Mouse (Mus musculus): ENCODE data around the gene Bcam.

Bcam gene

DNA sequence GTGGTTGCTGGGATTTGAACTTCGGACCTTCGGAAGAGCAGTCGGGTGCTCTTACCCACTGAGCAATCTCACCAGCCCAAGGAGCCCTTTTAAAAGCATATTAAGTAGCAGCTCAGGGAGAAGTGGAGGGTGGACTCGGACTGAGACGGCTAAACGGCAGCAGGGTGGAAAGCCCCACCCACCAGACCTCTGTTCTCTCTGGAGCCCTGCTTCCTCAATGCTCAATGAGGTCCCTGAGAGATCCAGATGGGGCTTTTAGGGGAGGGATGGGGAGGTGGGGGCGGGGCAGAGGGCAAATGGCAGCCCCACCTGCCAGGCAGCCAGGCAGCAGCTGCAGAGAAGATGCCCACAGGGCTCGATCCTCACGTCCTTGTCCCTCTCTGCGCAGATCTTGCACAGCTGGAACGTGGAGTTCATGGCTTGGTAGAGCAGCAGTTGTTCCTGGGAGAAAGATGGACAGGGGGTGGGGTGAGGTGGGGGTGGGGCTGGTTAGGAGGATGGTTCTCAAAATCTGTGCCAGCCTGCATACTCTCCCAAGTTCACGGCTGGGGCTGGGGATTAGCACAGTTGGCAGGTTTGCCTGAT lies 15.2 kb upstream of the Bcam start:
- in situ Hi-C loops (cut with MseI, MboI) = loop anchor here in 1 of 2 experiments (10.0 kb wide), 1 partner anchor 51 kb away; no protein-coding TSS in a partner anchor

DNA sequence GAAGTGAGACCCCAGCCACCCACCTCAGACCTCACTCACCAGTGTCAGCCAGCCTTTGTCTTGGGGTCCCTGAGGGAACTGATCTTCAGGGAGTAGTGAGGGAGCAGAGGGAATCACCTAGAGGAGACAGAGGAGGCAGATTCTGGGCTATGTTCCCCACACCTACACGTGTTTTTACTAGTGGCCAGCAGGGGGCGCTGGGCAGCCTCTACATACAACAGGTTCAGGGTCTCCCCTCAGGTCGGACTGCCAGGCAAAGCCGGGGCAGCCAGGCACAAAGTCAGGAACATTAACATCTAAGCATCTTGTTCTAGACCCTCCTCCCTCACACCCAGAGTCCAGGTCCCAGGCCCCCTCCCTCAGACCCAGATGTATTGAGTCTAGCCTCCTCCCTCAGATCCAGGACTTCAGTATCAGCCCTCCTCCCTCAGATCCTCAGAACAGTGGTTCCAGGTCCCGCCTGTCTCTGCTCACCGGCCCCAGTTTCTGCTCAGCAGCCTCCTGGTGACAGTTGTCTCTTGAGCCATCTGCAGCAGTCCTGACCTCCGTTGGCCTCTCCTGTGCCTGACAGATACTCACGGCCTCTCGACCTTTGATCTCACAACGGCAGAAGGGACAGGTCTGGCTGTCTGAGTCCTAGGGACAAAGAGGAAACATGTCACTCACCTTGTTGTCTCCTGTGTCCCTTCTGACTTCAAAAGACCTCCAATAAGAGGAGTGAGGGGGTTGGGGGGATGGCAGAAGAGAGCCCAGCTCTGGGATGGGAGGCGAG lies 14.1 kb upstream of the Bcam start:
- in situ Hi-C loops (cut with MseI, MboI) = loop anchor here (5.0 to 10.0 kb wide), 2 partner anchors 38 to 50 kb away; no protein-coding TSS in a partner anchor

DNA sequence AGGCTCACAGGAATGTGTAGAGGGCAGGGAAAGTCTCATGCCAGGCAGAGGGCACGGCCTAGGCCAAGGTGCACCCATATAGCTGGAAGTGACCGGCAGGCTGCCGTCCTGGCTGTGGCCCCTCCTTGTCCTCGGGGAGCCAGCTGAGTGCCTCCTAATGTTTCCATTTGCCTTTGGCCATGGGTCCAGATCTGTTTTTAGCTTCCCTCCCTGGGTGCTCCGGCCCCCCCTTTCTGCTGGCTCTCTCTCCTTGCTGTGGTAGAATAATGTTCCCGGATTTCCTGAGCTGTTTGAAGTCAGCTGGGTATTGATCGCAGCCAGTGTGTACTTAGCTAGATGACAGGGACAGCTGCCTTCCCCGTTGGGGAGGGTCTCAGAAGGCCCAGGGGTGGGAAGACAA lies 12.8 kb upstream of the Bcam start:
- in situ Hi-C loops (cut with MseI, MboI) = loop anchor here (5.0 to 10.0 kb wide), 2 partner anchors 36 to 49 kb away; no protein-coding TSS in a partner anchor

DNA sequence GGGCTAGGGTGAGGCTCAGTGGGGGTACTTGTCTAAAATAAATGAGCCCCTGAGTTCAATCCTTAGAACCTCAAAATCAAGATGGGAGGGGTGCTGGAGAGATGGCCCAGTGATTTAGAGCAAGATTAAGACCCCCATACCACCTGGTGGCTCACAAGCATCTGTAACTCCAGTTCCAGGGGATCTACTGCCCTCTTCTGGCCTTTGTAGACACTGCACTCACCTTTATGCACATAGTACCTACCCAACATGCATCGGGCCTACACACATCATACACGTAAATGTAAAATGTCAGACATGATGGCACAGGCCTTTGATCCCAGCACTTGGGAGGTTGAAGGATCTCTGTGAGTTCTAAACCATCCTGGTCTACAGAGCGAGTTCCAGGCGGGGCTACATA lies 11.8 kb upstream of the Bcam start:
- in situ Hi-C loops (cut with MseI, MboI) = loop anchor here (5.0 to 10.0 kb wide), 2 partner anchors 35 to 48 kb away; no protein-coding TSS in a partner anchor

DNA sequence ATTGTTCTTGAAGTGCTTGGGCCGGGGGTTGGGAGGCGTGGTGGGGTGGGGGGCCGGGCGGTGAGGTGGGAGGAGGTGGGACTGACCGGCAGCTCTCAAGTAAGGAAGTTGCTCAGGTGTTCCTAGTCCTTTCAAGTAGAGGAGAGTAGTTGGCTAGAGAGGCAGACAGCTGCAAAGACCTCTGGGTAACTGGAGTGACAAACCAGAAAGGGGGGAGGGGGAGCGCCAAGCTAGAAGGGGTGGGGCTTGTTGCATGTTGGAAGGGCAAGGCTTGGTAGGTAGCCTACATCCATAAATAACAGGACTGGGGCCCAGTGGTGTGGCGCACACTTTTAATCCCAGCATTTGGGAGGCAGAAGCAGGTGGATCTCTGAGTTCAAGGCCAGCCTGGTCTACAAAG lies 10.9 kb upstream of the Bcam start:
- in situ Hi-C loops (cut with MseI, MboI) = loop anchor here (5.0 to 10.0 kb wide), 2 partner anchors 34 to 47 kb away; no protein-coding TSS in a partner anchor

DNA sequence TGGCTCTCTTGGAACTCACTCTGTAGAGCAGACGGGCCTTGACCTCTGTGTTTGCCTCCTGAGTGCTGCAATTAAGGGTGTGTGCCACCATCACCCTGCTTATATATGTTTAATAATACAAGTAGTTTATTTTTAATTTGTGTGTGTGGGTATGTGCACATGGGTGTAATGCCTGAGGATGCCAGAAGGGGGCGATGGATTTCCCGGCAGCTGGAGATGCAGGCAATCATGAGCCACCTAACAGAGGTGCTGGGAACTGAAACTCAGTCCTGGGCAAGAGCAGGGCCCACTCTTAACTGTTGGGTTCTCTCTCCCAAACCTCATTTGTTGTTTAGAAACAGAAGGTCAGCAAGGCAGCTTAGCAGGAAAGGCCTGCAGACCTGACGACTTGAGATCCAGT lies 9.1 kb upstream of the Bcam start:
- in situ Hi-C loops (cut with MseI, MboI) = loop anchor here (5.0 to 10.0 kb wide), 2 partner anchors 33 to 45 kb away; no protein-coding TSS in a partner anchor

DNA sequence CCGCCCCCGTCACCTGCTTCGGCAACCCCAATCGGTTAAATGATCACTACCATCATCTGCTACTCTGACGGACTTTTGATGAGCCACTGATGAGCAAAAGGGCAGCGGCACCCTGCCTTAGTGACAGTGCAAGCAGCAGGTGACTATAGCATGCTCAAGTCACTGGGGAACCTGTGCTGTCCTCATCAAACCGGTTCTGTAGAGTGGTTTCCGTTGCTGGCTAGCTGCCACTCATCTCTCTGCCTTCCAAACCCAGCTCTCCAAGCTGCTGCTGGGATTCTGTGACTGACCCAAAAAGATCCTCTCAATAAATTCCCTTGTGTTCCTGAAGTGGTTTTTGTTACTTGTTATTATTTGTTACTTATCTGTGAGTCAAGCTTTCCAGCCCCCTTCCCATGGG lies 7.8 kb upstream of the Bcam start:
- in situ Hi-C loops (cut with MseI, MboI) = no loop called here

DNA sequence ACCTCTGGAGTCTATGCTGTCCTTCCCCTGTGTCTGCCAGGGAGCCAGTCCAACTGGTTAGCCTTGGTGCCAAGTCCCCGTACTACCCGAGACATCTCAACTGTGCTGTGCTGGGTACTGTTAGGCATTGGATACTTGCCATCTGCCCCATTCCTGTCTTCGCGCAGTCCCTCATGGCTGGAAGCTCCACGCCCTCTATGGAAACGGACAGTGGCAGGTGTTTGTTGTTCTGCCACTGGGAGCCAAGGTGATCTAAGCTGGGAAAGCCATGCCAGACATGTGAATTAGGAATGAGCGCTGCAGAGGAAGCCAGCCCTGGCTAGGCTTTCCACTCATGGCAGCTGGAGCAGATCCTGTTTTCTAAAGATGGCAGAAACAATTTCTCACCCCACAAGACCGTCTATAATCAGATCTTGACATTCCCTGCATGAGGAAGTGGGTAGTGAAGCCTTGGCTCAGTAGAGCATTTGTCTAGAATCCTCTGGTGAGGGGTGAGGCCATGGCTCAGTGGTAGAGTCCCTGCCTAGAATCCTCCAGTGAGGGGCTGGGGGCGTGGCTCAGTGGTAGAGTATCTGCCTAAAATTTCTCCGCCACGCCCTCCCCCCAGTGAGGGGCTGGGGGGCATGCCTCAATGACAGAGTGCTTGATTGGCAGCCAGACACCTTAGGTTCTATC lies 6.4 kb upstream of the Bcam start:
- in situ Hi-C loops (cut with MseI, MboI) = no loop called here

DNA sequence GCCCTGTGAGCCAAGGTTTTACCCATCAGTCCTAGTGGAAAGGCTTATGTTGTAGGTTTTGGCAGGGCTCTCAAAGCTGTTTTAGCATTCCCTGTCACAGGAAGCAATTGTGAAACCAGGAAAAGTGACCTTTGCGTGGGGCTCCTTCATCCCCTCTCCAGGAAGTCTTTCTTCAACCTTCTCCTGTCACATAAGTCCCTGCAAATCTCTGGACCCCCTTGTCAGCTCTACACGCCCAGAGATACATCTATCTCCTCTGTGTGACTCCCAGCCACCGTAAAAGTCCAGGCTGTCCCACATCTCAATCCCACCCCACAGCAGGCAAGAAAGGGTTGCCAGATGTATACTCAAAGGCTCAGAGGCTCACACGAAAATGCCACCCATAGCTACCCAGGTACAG lies 866 bp upstream of the Bcam start:
- in situ Hi-C loops (cut with MseI, MboI) = no loop called here

DNA sequence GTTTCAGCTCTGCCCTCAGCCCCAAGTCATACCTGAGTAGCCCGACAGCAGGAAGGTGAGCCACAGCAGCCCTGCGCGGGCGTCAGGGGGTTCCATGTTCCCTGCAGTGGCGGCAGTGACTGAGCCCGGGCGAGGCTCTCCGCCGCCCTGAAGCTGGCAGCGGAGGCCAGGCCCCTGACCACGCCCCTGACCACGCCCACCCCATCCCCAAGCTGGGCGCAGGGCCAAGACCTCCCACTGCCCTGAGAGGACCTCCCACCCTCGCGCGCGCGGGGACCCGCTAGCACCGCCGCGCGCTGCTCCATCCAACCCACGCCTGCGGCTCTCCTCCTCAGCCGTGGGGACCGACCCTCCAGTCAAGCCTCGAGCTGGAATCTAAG lies 451 bp downstream of the Bcam start:
- in situ Hi-C loops (cut with MseI, MboI) = no loop called here

DNA sequence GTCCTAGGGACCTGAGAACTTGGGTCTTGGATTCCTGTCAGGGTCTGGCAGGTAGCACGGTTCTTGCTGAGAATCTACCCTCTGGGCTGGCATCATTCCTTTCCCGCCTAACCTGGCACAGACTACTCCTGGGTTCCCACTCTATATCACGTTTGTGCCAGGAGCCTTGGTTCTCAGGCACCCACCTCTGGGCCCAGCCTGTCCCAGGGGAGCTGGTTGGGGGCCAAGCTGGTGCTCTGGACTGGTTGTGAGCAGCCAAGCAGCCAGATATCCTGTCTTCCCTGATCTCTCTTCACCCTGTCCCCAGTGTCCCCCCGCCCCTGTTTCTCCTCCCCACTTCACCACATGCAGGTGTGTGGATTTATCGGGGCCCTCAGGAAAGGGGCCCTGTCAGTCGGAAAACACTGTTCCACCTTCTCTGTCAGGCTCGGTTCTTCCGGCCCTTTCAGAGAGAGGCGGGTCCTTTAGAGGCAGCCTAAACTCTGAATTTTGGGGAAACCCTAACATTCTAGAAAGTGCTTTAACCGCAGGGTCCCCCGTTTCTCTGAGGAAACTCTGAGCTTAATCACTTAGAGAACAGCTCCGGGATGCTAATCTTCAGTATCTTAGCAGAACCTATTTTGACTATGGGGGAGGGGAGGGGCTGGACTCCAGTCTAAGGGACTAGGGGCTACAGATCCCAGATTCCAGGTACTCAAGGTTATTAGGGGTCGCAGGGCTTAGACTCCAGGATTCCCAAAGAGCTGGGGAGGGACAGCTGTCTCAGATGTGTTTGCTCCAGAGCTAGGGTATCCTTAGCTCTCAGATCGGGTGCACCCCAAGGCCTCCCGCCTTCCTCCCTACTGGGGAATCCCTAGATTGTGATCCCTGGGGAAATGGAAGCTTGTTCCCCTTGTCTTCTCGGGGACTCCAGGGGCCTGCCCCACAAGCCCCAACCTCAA lies 1.1 kb downstream of the Bcam start:
- in situ Hi-C loops (cut with MseI, MboI) = no loop called here

DNA sequence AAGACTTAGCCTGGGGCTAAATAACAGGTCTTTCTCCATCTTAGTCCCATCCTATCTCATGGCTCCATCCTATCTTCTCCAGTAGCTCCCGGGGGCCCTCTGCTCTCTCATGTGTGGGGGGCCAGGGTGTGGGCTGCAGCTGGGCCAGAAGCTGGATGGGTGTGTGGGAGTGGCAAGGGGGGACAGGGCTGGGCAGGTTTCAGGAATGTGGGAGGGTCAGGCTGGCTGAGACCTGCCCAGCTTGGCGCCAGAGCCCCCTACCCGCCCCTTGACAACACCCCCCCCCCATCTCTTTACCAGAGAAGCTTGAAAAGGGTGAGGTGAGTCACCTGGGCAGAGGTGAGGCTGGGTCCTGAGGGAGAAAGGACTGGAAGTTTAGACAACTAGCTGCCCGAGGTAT lies 1.8 kb downstream of the Bcam start:
- in situ Hi-C loops (cut with MseI, MboI) = no loop called here

DNA sequence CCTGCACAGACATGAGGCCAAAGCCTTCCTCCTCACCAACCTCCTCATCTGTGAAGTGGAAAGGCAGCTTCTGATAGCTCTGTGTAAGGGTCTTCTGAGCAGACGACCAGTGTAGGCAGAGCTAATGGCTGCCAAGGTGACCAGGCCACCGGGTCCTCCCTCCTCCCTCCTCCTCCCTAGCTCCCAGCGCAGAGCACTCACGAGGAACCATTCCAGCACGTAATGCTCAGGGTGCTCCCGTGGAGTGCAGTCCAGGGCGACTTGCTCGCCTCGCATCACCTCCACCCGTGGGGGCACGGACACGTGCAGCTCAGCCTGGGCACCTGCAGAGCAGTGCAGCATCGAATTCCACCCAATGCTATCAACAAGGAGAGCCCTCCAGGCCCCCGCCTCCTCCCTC lies 2.6 kb downstream of the Bcam start:
- in situ Hi-C loops (cut with MseI, MboI) = no loop called here

DNA sequence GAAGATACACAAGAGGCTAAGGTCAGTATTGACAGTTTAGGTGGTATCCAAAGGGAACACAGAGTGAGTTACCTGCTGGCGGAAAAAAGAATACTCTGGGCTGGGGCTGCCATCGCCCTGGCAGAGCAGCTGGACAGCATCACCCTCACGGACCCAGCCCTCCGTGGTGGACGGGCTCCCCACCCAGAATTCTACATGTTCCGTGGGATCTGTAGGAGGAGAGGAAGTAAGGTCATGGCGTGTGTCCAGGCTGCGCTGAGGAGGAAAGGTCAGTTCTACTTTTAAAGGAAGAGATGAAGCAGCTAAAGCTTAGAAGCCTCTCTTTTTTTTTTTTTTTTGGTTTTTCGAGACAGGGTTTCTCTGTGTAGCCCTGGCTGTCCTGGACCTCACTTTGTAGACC lies 6.2 kb downstream of the Bcam start:
- in situ Hi-C loops (cut with MseI, MboI) = no loop called here

DNA sequence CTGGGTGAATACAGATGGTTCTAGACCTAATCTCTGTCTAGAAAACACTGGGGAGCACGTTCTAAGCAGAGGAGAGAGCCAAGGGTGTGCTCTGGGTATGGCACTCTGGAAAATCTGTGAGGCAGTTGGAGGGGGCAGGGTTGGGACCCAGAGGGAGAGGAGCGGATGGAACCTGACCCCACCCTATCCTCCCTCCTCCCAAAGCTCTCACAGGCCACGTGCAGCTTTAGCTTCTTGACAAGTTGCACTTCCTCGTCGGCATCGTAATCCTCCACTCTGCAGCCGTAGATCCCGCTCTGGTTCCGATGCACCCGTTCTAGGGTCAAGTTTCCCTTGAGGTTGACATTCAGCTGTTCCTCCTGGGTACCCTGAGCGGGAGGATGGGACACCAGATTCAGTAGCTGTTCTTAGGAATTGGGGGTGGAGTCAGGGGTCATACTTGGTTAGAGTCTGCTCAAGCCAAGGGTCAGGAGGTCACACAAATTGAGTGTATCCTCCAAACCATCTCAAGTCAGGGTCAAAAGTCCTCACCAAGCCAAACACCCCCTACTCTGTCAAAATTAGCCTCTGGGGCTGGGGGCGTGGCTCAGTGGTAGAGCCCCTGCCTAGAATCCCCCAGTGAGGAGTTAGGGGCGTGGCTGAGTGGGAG lies 6.9 kb downstream of the Bcam start:
- in situ Hi-C loops (cut with MseI, MboI) = no loop called here

DNA sequence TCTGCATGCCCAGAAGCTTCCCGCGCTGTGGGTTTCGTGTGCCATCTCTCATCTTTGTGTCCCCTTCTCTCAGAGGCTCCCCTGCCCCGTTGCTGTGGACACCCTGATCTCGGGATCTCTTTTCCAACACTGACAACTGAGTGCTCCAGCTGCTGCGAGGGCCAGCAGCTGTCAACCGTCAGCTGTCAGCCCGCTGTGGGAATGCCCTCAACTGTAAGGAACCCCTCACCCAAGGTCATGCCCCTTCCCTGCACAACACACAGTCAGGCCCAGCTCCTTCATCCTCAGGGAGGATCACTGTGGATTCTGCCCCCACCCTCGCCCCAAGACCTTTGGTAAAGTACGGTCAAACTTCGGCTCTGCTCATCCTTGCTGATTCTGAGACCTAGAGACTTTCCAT lies 8.5 kb downstream of the Bcam start:
- in situ Hi-C loops (cut with MseI, MboI) = no loop called here

DNA sequence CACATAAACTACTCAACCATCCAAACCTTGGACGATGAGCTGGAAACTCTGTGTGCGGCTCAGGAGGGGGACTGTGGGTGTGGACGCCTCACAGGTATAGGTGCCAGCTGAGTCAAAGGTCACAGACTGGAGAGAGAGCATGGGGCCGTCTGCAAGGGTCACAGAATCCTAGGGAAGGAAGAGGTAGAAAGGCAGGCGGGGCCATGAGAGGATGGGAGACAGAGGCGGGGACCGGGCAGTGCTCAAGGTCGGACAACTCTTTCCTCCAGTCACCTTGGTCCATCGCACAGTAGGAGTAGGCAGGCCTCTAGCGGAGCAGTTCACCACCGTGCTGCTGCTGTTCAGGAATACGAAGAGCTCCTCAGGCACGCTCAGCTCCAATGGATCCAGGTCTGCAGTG lies 10.8 kb downstream of the Bcam start:
- in situ Hi-C loops (cut with MseI, MboI) = no loop called here

DNA sequence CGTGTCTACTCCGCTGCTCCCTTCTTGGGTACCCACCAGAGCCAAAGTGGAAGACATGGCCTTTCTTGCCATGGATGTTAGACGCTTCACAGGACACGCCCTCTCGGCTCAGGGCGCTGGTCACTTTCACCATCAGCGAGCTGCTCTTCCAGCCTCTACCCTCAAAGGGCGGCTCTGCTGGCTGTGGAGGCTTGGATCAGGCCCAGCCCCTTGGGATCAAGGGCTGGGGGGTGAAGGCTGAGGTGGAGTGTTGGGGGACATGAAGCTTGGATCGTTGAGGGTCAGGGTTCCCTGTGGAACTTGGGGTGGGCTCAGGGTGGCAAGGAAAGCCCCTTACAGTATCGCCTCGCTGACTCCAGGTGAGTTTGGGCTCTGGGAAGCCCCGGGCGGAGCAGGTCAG lies 12.2 kb downstream of the Bcam start:
- in situ Hi-C loops (cut with MseI, MboI) = no loop called here

DNA sequence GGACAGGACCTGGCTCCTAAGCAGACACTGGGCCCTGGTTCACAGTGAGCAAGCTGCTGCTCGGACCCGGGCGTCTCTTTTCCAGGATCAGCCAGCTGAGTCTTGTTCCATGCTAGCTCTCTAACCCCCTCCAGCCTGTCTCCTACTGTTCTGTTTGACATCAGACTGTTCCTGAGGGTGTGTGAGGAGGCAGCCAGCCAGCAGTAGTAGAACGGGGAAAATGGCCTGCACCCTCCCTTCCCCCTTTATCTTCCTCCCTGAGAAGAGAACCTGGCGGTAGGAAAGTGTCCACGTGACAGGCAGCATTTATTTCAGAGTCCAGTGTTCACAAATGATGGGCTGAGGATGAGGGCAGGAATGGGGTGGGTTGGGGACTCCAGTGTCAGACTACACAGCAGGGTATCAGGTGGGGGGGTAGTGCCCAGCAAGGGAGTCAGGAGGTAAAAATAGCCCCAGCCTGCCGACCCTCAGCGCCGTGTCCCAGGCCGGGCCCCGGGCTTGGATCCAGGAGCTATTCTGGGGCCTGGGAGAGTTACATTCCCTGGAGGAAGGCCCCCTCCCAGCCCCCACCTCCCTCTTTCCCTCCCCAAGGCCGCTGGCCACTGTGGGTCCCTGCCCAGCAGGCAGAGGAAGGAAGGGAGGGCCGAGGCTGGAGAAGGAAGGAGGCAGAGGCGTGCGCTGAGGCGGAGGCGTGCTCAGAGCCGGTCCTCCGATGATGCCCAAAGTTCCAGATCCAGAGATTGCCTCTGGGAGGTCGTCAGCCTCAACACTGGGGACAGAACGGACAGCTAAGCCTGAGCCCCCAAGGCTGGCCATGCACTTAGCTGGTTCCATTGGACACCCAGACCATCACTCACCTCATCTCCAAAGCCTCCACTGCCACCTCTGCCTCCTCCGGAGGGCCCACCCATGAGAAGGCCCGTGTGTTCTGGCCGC lies 14.7 kb downstream of the Bcam start:
- in situ Hi-C loops (cut with MseI, MboI) = no loop called here

DNA sequence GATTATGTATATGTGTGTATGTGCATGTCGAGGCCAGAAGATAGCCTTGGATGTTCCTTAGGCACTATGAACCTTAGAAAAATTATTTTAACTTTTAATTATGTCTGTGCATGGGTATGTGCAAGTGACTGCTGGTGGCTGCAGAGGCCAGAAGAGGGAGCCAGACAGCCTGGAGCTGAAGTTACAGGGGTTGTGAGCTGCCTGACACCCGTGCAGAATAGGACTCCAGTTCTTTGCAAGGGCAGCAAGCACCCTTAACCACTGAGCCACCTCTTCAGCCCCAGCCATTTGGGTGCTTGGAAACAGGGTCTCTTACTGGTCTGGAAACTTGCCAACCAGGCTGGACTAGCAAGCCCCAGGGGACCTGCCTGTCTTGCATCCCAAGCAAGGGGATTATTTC lies 15.8 kb downstream of the Bcam start:
- in situ Hi-C loops (cut with MseI, MboI) = no loop called here

All from mouse trophoblast stem cell (cell line).